Mouse (Mus musculus) midbrain, embryonic 16.5 days (tissue): ENCODE measurements around the gene Erf. TPM values are rescaled to one million over a fixed set of nuclear protein-coding genes. Genes with fewer than 3 reads are reported as not detected.
A peak's percentile ranks its signal among the peaks of the same experiment; 100 is the strongest.
"Not testable (repeated sequence)": the region's sequence is repeated elsewhere in the genome, so short reads cannot be mapped to it uniquely, and the experiment has no call there.

Experiments used
- ATAC-seq: fragments of 200-750 bp; cut with Nextera tagmentation; 2 replicates; pipeline ENCODE4 v1.8.0; 2017; ENCODE audit warnings: moderate TSS enrichment
- H3K27ac ChIP-seq: fragments of 300-500 bp; sonication (generic); 2 replicates; pipeline ENCODE4 v1.5.1; 2014; ENCODE audit warnings: mild to moderate bottlenecking, low read length, mixed read lengths
- H3K27me3 ChIP-seq: fragments of 300-500 bp; sonication (generic); 2 replicates; pipeline ENCODE4 v1.6.1; 2014; ENCODE audit warnings: low read depth, low read length, mixed read lengths; ENCODE audit not compliant: control insufficient read depth, insufficient read depth
- H3K36me3 ChIP-seq: fragments of 300-500 bp; sonication (generic); 2 replicates; pipeline ENCODE4 v1.6.1; 2014; ENCODE audit warnings: mild to moderate bottlenecking, low read length, moderate library complexity, mixed read lengths; ENCODE audit not compliant: control insufficient read depth, insufficient read depth
- H3K4me1 ChIP-seq: fragments of 300-500 bp; sonication (generic); 2 replicates; pipeline ENCODE4 v1.6.1; 2014; ENCODE audit warnings: mild to moderate bottlenecking, low read length, mixed read lengths; ENCODE audit not compliant: control insufficient read depth, insufficient read depth
- H3K4me2 ChIP-seq: fragments of 300-500 bp; sonication (generic); 2 replicates; pipeline ENCODE4 v1.6.1; 2014; ENCODE audit warnings: mild to moderate bottlenecking, low read length, mixed read lengths
- H3K4me3 ChIP-seq: fragments of 300-500 bp; sonication (generic); 2 replicates; pipeline ENCODE4 v1.5.1; 2014; ENCODE audit warnings: low read depth, mild to moderate bottlenecking, low read length, moderate library complexity, mixed read lengths
- H3K9ac ChIP-seq: fragments of 300-500 bp; sonication (generic); 2 replicates; pipeline ENCODE4 v1.6.1; 2014; ENCODE audit warnings: low read depth, low read length, mixed read lengths
- H3K9me3 ChIP-seq: fragments of 300-500 bp; sonication (generic); replicated peaks from 2 replicates; pipeline ENCODE4 v1.6.1; 2014; ENCODE audit warnings: mild to moderate bottlenecking, low read length, mixed read lengths; ENCODE audit not compliant: control insufficient read depth, poor library complexity, severe bottlenecking
- WGBS: fragments of 180-500 bp; shearing (Covaris S2); extraction: QIAGEN DNeasy Blood & Tissue Kit; methylation state at CpG from one replicate; pipeline ENCODE4 v1.1.7; 2014; 5-methylcytosine and 5-hydroxymethylcytosine counted together
- polyA plus RNA-seq: library from polyadenylated mRNA; unstranded; fragments of >200 nt; fragmentation: Nextera tagmentation; extraction: Ambion mirVana; gene quantifications from 2 replicates; pipeline ENCODE4 v1.2.1, GENCODE M21; 2015

The Erf gene
- polyA plus RNA-seq, 1 experiment from 2014 or later = 2.8 TPM

- Histone ChIP-seq H3K4me1 (peaks cover 47% of the 10 kb centered on the region), H3K36me3 (peaks cover 27% of the 10 kb centered on the region), H3K9ac (no peak overlapping the region), H3K27ac (no peak overlapping the region), H3K9me3 (no peaks in the 10 kb centered on the region), H3K4me2 (no peak overlapping the region), H3K4me3 (no peak overlapping the region), H3K27me3 (no peaks in the 10 kb centered on the region)
- WGBS = 91% methylated on average over 35 of the region's 35 CpGs
- ATAC-seq = no peak
These were observed 20.4 kb upstream of the Erf start for GRCm38 (mm10) chr7:25270652-25271633.

DNA sequence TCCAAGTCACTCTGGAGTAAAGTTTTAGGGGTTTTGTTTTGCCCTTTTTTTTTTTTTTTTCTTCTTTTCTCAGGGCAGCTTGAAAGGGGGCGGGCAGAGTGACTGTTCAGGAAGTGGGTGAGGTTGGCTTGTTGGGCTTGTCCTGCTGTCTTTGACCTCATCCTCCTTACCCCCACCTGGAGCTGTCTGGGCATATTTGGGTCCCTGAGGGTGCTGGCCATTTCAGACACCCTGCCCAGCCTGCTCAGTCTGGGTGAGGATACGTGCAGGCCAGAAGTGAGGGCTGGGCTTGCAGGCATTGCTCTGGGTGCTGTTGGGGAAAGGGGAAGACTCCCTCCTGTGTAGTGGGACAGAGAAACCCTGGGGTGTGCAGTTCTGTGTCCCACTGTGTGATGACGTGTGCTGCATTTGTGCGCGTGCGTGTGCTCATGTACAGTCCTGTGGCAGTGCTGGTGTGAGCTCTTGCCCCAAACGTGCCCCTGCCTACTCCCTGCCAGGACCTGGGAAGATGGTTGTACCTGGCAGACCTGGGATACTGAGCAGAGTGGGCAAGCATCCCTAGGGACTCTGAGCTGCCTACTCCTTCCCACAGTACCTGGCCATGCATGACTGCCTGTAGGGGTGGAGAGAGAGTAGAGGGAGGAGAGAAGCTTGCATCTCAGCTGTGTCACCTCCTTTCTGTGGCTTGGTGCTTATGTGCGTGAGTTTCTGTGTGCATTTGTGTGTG is 19.1 kb upstream of the Erf start:
- peaks cover 27% of the 10 kb centered on the region for H3K36me3 ChIP-seq
- H3K4me2 ChIP-seq = peak overlapping the region; percentile 71
- H3K4me1 ChIP-seq = peaks cover 36% of the 10 kb centered on the region
- no peak for ATAC-seq
- H3K27ac ChIP-seq = no peak overlapping the region
- peak overlapping the region; percentile 86 for H3K4me3 ChIP-seq
- peak overlapping the region; percentile 95 for H3K9ac ChIP-seq
- no peaks in the 10 kb centered on the region for H3K9me3 ChIP-seq
- 88% methylated on average over 8 of the region's 8 CpGs for WGBS
- no peaks in the 10 kb centered on the region for H3K27me3 ChIP-seq

GRCm38 (mm10) chr7:25269029-25269428 is 18.5 kb upstream of the Erf start:
- Histone ChIP-seq H3K27ac (no peak overlapping the region), H3K9me3 (no peaks in the 10 kb centered on the region), H3K4me1 (peaks cover 31% of the 10 kb centered on the region), H3K36me3 (peaks cover 27% of the 10 kb centered on the region), H3K27me3 (no peaks in the 10 kb centered on the region), H3K9ac (peak overlapping the region; percentile 95), H3K4me2 (peak overlapping the region; percentile 71), H3K4me3 (peak overlapping the region; percentile 86)
- no peak for ATAC-seq
- 37% methylated on average over 4 of the region's 4 CpGs for WGBS

DNA sequence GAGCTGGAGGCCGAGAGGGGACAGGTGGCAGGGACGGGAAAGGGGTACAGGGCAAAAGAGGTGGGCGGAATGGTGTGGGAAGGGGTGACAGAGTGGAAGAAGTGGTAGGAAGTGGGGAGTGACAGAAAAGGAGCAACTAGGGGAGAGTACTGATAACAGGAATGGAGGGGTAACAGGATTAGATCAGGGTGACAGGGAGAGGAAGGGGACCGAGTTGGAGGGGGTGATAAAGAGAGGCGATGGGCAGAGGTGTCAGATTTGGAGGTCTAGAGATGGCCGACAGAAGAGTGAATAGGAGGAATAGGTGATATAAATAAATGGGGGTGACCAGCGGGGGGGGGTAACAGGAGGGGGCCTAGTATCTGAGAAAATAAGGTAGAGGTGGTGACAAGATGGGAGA is 18.0 kb upstream of the Erf start:
- ATAC-seq = no peak
- 2% methylated on average over 7 of the region's 7 CpGs for WGBS

DNA sequence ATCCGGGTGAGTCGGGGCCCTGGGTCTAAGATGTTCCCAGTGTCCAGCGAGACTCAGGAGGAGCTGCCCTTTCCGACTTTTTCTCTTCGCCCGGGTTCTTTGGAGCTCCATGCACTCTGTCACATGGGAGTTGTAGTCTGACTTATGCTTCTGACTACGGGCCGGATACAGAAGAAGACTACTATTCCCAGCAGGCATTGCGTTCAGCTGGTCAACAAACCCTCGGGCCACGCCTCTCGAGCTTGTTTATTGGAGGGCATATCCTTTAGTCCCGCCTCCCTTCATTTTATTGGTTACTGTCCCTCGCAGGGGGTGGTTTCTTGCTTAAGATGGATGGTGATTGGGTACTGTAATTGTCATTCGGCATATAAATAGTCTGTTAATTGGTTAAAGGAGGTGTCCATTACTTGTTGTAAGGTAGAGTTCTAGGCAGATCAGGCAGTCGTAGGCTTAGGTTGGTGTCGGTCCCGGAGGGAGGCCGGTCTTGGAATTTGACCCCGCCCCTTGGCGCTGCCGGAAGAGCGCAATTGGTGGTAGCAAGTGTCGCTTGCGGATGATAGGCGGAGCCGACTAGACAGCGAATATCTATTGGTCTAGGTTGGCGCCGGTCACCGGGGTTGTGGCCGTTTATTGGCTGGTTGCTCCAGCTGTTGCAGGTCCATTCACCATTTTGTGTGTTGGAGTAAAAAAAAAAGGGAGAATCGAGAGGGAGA is 17.3 kb upstream of the Erf start:
- peak; percentile 97 for ATAC-seq
- under 1% methylated on average over 33 of the region's 33 CpGs for WGBS

More for the DNA sequence above, 18.0 kb upstream of the Erf start:
- Histone ChIP-seq H3K9ac (peak overlapping the region; percentile 95), H3K4me1 (peaks cover 27% of the 10 kb centered on the region), H3K9me3 (no peaks in the 10 kb centered on the region), H3K4me2 (peak overlapping the region; percentile 71), H3K27ac (peak overlapping the region; percentile 85), H3K36me3 (peaks cover 26% of the 10 kb centered on the region), H3K4me3 (peak overlapping the region; percentile 86), H3K27me3 (no peaks in the 10 kb centered on the region)

DNA sequence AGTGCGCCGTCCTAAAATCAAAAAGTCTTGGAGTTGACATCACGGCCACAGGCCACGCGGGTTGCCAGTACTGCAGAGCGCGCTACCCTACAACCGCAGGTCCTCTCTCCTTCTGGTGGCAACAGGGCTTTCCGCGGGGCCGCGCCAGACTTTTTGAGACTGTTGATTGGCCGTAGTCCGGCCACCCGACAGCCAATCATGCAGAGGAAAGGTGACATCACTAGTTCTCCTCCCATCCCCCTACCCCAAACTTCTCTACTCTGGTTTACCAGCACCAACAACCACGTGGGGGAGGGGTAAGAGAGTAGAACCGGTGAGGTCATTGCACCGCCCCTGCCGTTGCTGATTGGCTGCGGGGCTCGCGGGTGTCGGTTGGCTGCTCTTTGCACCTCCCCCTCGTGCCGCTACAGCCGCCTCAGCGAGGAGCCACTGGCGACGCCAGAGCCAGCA is 16.8 kb upstream of the Erf start, which contains the start of gene Cic:
Gene Cic, plus strand, starts transcription at position 404 of the 450 bp plus-strand sequence.
- Histone ChIP-seq H3K27ac (peak within 1 kb of the TSS; percentile 96), H3K4me3 (peak within 1 kb of the TSS; percentile 86), H3K36me3 (peaks cover 13% of the 10 kb centered on the region), H3K27me3 (no peaks in the 10 kb centered on the region), H3K9me3 (no peaks in the 10 kb centered on the region), H3K9ac (peak within 1 kb of the TSS; percentile 95), H3K4me1 (peaks cover 22% of the 10 kb centered on the region), H3K4me2 (peak within 1 kb of the TSS; percentile 72)
- peak; percentile 89 for ATAC-seq
- under 1% methylated on average over 29 of the region's 29 CpGs for whole genome bisulfite sequencing

More for the DNA sequence above, 17.3 kb upstream of the Erf start:
- Histone ChIP-seq H3K27ac (peak overlapping the region; percentile 96), H3K27me3 (no peaks in the 10 kb centered on the region), H3K4me2 (peak overlapping the region; percentile 72), H3K4me3 (peak overlapping the region; percentile 86), H3K9me3 (no peaks in the 10 kb centered on the region), H3K9ac (peak overlapping the region; percentile 95), H3K36me3 (peaks cover 19% of the 10 kb centered on the region), H3K4me1 (peaks cover 22% of the 10 kb centered on the region)

GRCm38 (mm10) chr7:25266180-25266962 is 15.8 kb upstream of the Erf start:
- ATAC-seq = no peak
- WGBS = 87% methylated on average over 8 of the region's 8 CpGs
- Histone ChIP-seq H3K27me3 (no peaks in the 10 kb centered on the region), H3K9ac (no peak overlapping the region; the same call in 1 of the 2 replicates), H3K9me3 (no peaks in the 10 kb centered on the region), H3K4me3 (peak overlapping the region; percentile 86), H3K4me1 (peaks cover 22% of the 10 kb centered on the region), H3K4me2 (peak overlapping the region; percentile 72; the same call in 1 of the 2 replicates), H3K27ac (no peak overlapping the region), H3K36me3 (peaks cover 4% of the 10 kb centered on the region; the same call in 1 of the 2 replicates)

DNA sequence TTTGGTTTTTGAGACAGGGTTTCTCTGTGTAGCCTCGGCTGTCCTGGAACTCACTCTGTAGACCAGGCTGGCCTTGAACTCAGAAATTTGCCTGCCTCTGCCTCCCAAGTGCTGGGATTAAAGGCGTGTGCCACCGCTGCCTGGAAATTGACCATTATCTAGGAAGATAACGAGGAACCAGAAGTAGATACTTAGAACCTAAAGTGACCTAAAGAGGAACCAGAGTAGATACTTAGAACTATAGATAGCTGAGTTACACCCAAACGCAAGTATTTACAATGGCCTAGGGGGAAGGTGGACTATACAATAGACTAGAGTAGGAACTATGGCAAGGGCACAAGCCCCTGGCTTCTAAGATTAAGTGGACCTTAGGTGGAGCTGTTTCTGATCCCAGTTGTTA is 15.2 kb upstream of the Erf start:
- not testable (repeated sequence) for H3K4me3 ChIP-seq, H3K9me3 ChIP-seq, ATAC-seq, H3K27ac ChIP-seq, H3K27me3 ChIP-seq, H3K9ac ChIP-seq, H3K4me2 ChIP-seq, H3K36me3 ChIP-seq
- 88% methylated on average over 5 of the region's 5 CpGs for WGBS
- peaks cover 22% of the 10 kb centered on the region for H3K4me1 ChIP-seq
